Mouse (Mus musculus) megakaryocyte, embryonic 14.5 days (primary cell): ENCODE measurements around the gene Itgb5. TPM values are rescaled to one million over a fixed set of nuclear protein-coding genes. Genes with fewer than 3 reads are reported as not detected.

Source experiments
- H3K27me3 ChIP-seq: replicated peaks from 2 replicates; pipeline ENCODE3; 2012; ENCODE audit warnings: inconsistent platforms
- H3K36me3 ChIP-seq: replicated peaks from 2 replicates; pipeline ENCODE3; 2012; ENCODE audit warnings: low read length, inconsistent platforms, mixed read lengths
- H3K4me1 ChIP-seq: 2 replicates; pipeline ENCODE4 v1.6.1; 2012; ENCODE audit warnings: inconsistent platforms
- H3K4me3 ChIP-seq: replicated peaks from 2 replicates; pipeline ENCODE3; 2012; ENCODE audit warnings: moderate library complexity, mild to moderate bottlenecking, inconsistent platforms
- H3K9me3 ChIP-seq: 2 replicates; pipeline ENCODE4 v1.6.1; 2012; ENCODE audit warnings: inconsistent platforms
- FLI1 ChIP-seq: IDR thresholded peaks from 2 replicates; pipeline ENCODE4 v1.6.1; 2012; ENCODE audit warnings: low read length, inconsistent platforms, mixed read lengths
- GATA1 ChIP-seq: IDR thresholded peaks from 3 replicates; pipeline ENCODE4 v1.6.1; 2012; ENCODE audit warnings: mixed read lengths, low read length, inconsistent platforms, borderline replicate concordance
- polyA plus RNA-seq: library from polyadenylated mRNA; stranded (reverse); fragments of >175 nt; gene quantifications from 2 replicates; pipeline ENCODE4 v1.2.3, GENCODE M21; 2012; ENCODE audit warnings: low replicate concordance; ENCODE audit not compliant: insufficient read depth

Itgb5 gene
- polyA plus RNA-seq, 1 experiment = 13.0 TPM

GRCm38 (mm10) chr16:33922111-33923000, 92.9 kb downstream of the Itgb5 start:
- peaks cover 4% of the 10 kb centered on the region for H3K36me3 ChIP-seq
- peaks cover 84% of the 10 kb centered on the region for H3K27me3 ChIP-seq
- H3K4me3 ChIP-seq = peak overlapping the region; percentile 87
- H3K4me1 ChIP-seq = peaks cover 49% of the 10 kb centered on the region
- peaks cover 10% of the 10 kb centered on the region for H3K9me3 ChIP-seq
- no peak for TF ChIP-seq FLI1
- TF ChIP-seq GATA1 = no peak

GRCm38 (mm10) chr16:33923001-33923316, 93.5 kb downstream of the Itgb5 start:
- H3K4me3 ChIP-seq = no peak overlapping the region
- H3K4me1 ChIP-seq = peaks cover 49% of the 10 kb centered on the region
- peaks cover 4% of the 10 kb centered on the region for H3K36me3 ChIP-seq
- TF ChIP-seq FLI1 = no peak
- TF ChIP-seq GATA1 = no peak
- H3K27me3 ChIP-seq = peaks cover 84% of the 10 kb centered on the region
- H3K9me3 ChIP-seq = peaks cover 10% of the 10 kb centered on the region

DNA sequence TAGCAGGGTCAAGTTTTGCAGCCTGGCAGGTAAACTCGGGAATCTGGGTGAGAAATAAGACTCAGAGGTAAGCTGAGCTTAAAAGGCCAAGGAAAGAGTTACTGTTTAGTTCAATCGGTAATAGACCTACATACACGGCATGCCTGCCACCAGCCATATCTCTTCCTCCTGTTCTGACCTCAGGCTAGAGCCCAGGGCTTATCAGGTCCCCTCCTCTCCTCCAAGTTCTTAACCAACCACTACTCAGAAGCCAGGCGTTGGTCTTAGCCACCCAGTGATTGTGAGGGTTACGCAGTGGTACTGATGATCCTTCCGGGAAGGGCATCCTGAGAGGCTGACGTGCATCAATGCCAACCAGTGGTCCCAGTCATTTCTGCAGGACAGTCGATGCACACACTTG, 94.3 kb downstream of the Itgb5 start:
- H3K9me3 ChIP-seq = peaks cover 8% of the 10 kb centered on the region
- H3K36me3 ChIP-seq = peaks cover 4% of the 10 kb centered on the region
- TF ChIP-seq FLI1 (no peak), GATA1 (no peak)
- peaks cover 86% of the 10 kb centered on the region for H3K27me3 ChIP-seq
- peak overlapping the region; percentile 47 for H3K4me3 ChIP-seq
- peaks cover 54% of the 10 kb centered on the region for H3K4me1 ChIP-seq

DNA sequence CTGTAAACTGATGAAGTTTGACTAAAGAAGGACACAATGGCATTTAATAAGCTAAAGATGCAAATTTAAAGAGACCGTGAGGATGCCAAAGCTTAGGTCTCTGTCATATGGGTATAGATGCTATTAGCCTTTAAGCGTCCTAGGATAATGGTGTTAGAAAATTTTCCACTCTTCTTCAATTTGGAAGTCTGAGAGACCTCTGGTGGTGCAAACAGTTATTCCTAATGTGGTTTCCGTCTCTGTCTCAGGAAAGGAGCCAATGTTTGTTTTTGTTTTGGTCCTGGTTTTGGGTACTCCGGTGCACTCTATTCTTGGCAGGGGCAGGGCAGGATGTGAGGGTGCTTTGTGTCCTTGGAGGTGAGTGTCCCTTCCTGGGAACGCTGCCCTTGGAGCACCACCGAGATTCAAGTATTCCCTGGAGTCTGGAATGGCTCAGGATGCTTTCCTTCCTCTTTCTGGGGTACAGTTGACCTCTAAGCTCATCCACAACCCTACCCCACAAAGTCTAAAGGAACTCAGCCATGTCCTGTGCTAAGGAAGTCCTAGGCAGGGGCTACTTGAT, 97.9 kb downstream of the Itgb5 start:
- Histone ChIP-seq H3K4me1 (peaks cover 33% of the 10 kb centered on the region), H3K9me3 (peaks cover 4% of the 10 kb centered on the region; the same call in 1 of the 2 replicates), H3K4me3 (no peak overlapping the region), H3K36me3 (no peaks in the 10 kb centered on the region), H3K27me3 (peaks cover 86% of the 10 kb centered on the region)
- TF ChIP-seq FLI1 = no peak
- TF ChIP-seq GATA1 = no peak

- Histone ChIP-seq H3K9me3 (peaks cover 4% of the 10 kb centered on the region; the same call in 1 of the 2 replicates), H3K4me3 (no peak overlapping the region), H3K4me1 (peaks cover 21% of the 10 kb centered on the region), H3K27me3 (peaks cover 90% of the 10 kb centered on the region), H3K36me3 (no peaks in the 10 kb centered on the region)
- TF ChIP-seq FLI1 (no peak), GATA1 (no peak)
These were observed 99.5 kb downstream of the Itgb5 start for GRCm38 (mm10) chr16:33928788-33929462.

DNA sequence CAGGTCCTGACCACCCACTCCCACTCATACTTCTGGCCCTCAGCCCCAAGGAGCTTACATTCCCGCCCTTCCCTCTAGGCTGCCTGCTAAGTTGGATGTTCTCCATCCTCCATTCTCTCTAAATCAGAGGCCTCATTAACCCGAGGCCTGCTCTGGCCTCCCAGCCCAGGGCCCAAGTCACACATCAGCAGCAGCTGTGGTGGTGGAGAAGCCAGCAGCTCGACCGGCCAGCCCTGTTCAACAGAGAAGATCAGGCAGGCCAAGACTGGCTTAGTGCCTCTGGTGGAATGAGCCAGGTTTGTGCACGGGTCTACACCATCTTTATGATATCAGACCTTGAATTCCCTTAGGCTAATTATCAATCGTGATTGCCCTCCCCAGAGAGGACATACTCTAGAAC, 101.3 kb downstream of the Itgb5 start:
- peaks cover 26% of the 10 kb centered on the region for H3K4me1 ChIP-seq
- no peak for TF ChIP-seq FLI1
- no peak for TF ChIP-seq GATA1
- no peaks in the 10 kb centered on the region for H3K9me3 ChIP-seq
- H3K36me3 ChIP-seq = no peaks in the 10 kb centered on the region
- H3K27me3 ChIP-seq = peaks cover 93% of the 10 kb centered on the region
- no peak overlapping the region for H3K4me3 ChIP-seq

DNA sequence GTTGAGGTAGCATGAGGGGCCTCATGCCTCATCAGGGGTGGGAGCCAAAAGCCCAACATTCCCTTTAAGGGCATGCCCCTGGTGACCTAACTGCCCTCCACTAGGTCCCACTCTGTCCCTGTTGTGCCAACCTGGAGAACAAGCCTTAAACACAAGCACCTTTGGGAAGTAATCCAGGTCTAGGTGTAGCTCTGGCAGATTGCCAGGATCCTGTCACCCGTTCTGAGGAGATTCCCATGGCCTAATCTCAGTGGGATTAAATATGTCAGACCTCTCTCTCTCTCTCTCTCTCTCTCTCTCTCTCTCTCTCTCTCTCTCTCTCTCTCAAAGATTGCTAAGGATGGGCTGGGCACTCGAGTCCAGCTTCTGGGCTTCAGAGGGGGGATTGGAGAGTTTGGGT, 102.2 kb downstream of the Itgb5 start:
- no peaks in the 10 kb centered on the region for H3K9me3 ChIP-seq
- H3K36me3 ChIP-seq = no peaks in the 10 kb centered on the region
- peaks cover 90% of the 10 kb centered on the region for H3K27me3 ChIP-seq
- TF ChIP-seq FLI1 = no peak
- no peak for TF ChIP-seq GATA1
- H3K4me1 ChIP-seq = peaks cover 34% of the 10 kb centered on the region
- no peak overlapping the region for H3K4me3 ChIP-seq

- no peaks in the 10 kb centered on the region for H3K36me3 ChIP-seq
- H3K4me1 ChIP-seq = peaks cover 38% of the 10 kb centered on the region
- H3K27me3 ChIP-seq = peaks cover 91% of the 10 kb centered on the region
- no peak overlapping the region for H3K4me3 ChIP-seq
- TF ChIP-seq GATA1 (no peak), FLI1 (no peak)
- H3K9me3 ChIP-seq = no peaks in the 10 kb centered on the region
These were observed 102.7 kb downstream of the Itgb5 start for GRCm38 (mm10) chr16:33932126-33932525.

DNA sequence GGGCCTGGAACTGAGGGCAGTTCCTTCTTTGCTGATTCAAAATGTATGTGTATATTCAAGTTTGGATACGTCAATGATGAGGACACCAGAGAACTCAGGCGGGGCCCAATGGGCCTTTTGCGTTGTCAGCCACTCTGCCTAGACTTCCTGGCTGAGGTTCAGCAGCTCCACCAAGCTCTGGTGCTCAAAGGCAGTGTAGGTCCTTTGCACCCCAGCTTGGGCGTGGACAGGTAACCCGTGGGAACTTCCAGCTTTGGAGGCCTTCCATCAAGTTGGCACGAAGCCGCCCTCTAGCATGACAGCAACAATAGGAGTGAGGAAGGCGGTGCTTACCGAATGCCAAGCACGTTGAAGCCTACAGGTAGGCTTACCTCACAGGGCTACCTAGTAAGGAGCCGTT, 103.9 kb downstream of the Itgb5 start:
- no peak for TF ChIP-seq FLI1
- no peak for TF ChIP-seq GATA1
- peaks cover 90% of the 10 kb centered on the region for H3K27me3 ChIP-seq

GRCm38 (mm10) chr16:33934701-33935406, 105.4 kb downstream of the Itgb5 start:
- Histone ChIP-seq H3K27me3 (peaks cover 90% of the 10 kb centered on the region), H3K9me3 (no peaks in the 10 kb centered on the region), H3K4me1 (peaks cover 44% of the 10 kb centered on the region), H3K36me3 (no peaks in the 10 kb centered on the region), H3K4me3 (no peak overlapping the region)
- TF ChIP-seq GATA1 = no peak
- TF ChIP-seq FLI1 = no peak

More for the DNA sequence above, 103.9 kb downstream of the Itgb5 start:
- no peaks in the 10 kb centered on the region for H3K9me3 ChIP-seq
- no peaks in the 10 kb centered on the region for H3K36me3 ChIP-seq
- no peak overlapping the region for H3K4me3 ChIP-seq
- peaks cover 49% of the 10 kb centered on the region for H3K4me1 ChIP-seq
